Mouse (Mus musculus) kidney, embryonic 16.5 days (tissue): ENCODE measurements around the gene Gm20661. TPM values are rescaled to one million over a fixed set of nuclear protein-coding genes. Genes with fewer than 3 reads are reported as not detected.

Experiments used
- ATAC-seq: fragments of 200-750 bp; cut with Nextera tagmentation; 2 replicates; pipeline ENCODE4 v1.8.0; 2017; ENCODE audit warnings: moderate TSS enrichment; ENCODE audit not compliant: low FRiP score, low TSS enrichment
- H3K27ac ChIP-seq: fragments of 300-500 bp; sonication (generic); 2 replicates; pipeline ENCODE4 v1.5.1; 2014; ENCODE audit warnings: low read length
- H3K27me3 ChIP-seq: fragments of 300-500 bp; sonication (generic); 2 replicates; pipeline ENCODE4 v1.6.1; 2014; ENCODE audit warnings: low read length, control low read depth, mixed read lengths; ENCODE audit not compliant: insufficient read depth
- H3K36me3 ChIP-seq: fragments of 300-500 bp; sonication (generic); 2 replicates; pipeline ENCODE4 v1.6.1; 2014; ENCODE audit warnings: low read length, control low read depth, mixed read lengths; ENCODE audit not compliant: insufficient read depth
- H3K4me1 ChIP-seq: fragments of 300-500 bp; sonication (generic); 2 replicates; pipeline ENCODE4 v1.6.1; 2014; ENCODE audit warnings: low read length, control low read depth, mixed read lengths; ENCODE audit not compliant: insufficient read depth
- H3K4me2 ChIP-seq: fragments of 300-500 bp; sonication (generic); replicated peaks from 2 replicates; pipeline ENCODE4 v1.6.1; 2014; ENCODE audit warnings: low read depth, low read length
- H3K4me3 ChIP-seq: fragments of 300-500 bp; sonication (generic); 2 replicates; pipeline ENCODE4 v1.5.1; 2014; ENCODE audit warnings: mild to moderate bottlenecking, low read length
- H3K9ac ChIP-seq: fragments of 300-500 bp; sonication (generic); replicated peaks from 2 replicates; pipeline ENCODE4 v1.6.1; 2014; ENCODE audit warnings: low read length
- H3K9me3 ChIP-seq: fragments of 300-500 bp; sonication (generic); 2 replicates; pipeline ENCODE4 v1.6.1; 2016; ENCODE audit warnings: low read length, control low read depth
- WGBS: fragments of 180-500 bp; shearing (Covaris S2); extraction: QIAGEN DNeasy Blood & Tissue Kit; methylation state at CpG from one replicate; pipeline ENCODE4 v1.1.7; 2014; 5-methylcytosine and 5-hydroxymethylcytosine counted together
- polyA plus RNA-seq: library from polyadenylated mRNA; unstranded; fragments of >200 nt; fragmentation: Nextera tagmentation; extraction: Ambion mirVana; gene quantifications from 2 replicates; pipeline ENCODE4 v1.2.1, GENCODE M21; 2015

Gene Gm20661
- polyA plus RNA-seq, 1 experiment from 2014 or later: 5.3 TPM

GRCm38 (mm10) chr9:107966676-107967075 lies 16.2 kb upstream of the Gm20661 start:
- Histone ChIP-seq H3K27me3 (no peaks in the 10 kb centered on the region), H3K36me3 (peaks cover 20% of the 10 kb centered on the region), H3K9me3 (no peaks in the 10 kb centered on the region), H3K9ac (no peak overlapping the region), H3K4me3 (no peak overlapping the region), H3K4me2 (no peak overlapping the region), H3K27ac (no peak overlapping the region), H3K4me1 (no peaks in the 10 kb centered on the region)
- 85% methylated on average over 10 of the region's 10 CpGs for WGBS
- ATAC-seq: no peak

DNA sequence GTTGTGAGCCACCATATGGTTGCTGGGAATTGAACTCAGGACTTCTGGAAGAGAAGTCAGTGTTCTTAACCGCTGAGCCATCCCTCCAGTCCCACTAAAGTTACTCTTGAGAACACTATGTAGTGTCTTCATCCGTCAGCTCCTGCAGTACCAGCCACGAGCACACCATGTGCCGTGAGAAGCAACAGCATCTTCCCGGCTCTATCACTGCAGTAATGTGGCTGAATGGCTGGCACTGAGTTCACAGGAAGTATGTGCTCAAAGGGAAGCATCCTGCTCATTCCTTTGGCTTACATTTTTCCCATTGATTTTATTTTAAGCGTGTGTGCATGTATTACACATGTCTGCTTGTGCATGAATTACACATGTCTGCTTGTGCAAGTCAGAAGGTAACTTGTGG lies 15.4 kb upstream of the Gm20661 start:
- H3K9ac ChIP-seq: no peak overlapping the region
- peaks cover 22% of the 10 kb centered on the region for H3K36me3 ChIP-seq
- no peaks in the 10 kb centered on the region for H3K9me3 ChIP-seq
- no peak overlapping the region for H3K4me3 ChIP-seq
- H3K4me1 ChIP-seq: no peaks in the 10 kb centered on the region
- no peak for ATAC-seq
- no peak overlapping the region for H3K27ac ChIP-seq
- WGBS: 77% methylated on average over 6 of the region's 6 CpGs
- no peaks in the 10 kb centered on the region for H3K27me3 ChIP-seq
- H3K4me2 ChIP-seq: no peak overlapping the region

DNA sequence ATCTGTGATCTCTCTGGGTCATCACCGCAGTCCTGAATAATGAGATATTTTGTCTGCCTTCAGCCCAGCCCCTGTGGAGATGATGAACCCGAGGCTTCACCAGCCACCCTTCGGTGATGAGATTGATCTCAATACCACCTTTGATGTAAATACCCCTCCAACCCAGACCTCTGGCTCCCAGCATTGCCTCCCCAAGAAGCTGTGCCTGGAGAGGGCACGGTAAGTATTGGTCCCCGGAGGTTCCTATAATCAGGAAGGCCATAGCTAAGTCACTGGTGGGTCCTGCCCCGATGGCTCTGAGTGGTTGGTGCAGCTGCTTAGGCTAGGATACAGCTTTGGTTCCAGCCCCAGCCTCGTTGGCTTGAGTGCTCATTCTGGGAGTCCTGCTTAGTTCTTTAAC lies 14.3 kb upstream of the Gm20661 start:
- no peaks in the 10 kb centered on the region for H3K27me3 ChIP-seq
- no peak overlapping the region for H3K27ac ChIP-seq
- H3K9me3 ChIP-seq: no peaks in the 10 kb centered on the region
- no peaks in the 10 kb centered on the region for H3K4me1 ChIP-seq
- H3K4me3 ChIP-seq: no peak overlapping the region
- 89% methylated on average over 7 of the region's 7 CpGs for WGBS
- no peak overlapping the region for H3K9ac ChIP-seq
- ATAC-seq: no peak
- H3K4me2 ChIP-seq: no peak overlapping the region
- peaks cover 22% of the 10 kb centered on the region for H3K36me3 ChIP-seq

DNA sequence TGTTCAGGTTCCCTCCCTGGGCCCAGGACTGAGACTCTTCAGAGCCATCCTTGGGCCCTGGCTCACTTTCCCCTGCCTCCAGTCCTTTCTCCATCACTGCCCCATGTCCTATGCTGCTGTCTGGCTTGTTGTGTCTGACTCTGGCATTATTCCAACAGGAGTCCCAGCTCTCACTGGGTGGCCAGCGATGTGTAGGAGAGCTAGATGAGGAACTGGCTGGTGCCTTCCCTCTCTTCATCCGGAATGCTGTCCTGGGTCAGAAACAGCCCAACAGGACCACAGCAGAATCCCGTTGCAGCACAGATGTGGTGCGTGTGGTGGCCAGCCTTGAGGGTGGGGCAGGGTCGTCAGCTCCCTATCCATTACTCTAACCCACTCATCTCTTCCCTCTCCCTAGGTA lies 12.5 kb upstream of the Gm20661 start:
- Histone ChIP-seq H3K4me1 (peaks cover 3% of the 10 kb centered on the region; the same call in 1 of the 2 replicates), H3K9me3 (no peaks in the 10 kb centered on the region), H3K4me2 (no peak overlapping the region), H3K4me3 (no peak overlapping the region), H3K27ac (no peak overlapping the region), H3K27me3 (no peaks in the 10 kb centered on the region), H3K9ac (no peak overlapping the region), H3K36me3 (peaks cover 22% of the 10 kb centered on the region)
- ATAC-seq: no peak
- WGBS: 89% methylated on average over 5 of the region's 5 CpGs

- H3K36me3 ChIP-seq: peaks cover 22% of the 10 kb centered on the region
- no peak for ATAC-seq
- no peak overlapping the region for H3K4me2 ChIP-seq
- no peaks in the 10 kb centered on the region for H3K9me3 ChIP-seq
- no peak overlapping the region for H3K27ac ChIP-seq
- 72% methylated on average over 8 of the region's 8 CpGs for WGBS
- H3K9ac ChIP-seq: no peak overlapping the region
- H3K27me3 ChIP-seq: no peaks in the 10 kb centered on the region
- peaks cover 9% of the 10 kb centered on the region; the same call in 1 of the 2 replicates for H3K4me1 ChIP-seq
- H3K4me3 ChIP-seq: no peak overlapping the region
These were observed 10.9 kb upstream of the Gm20661 start for GRCm38 (mm10) chr9:107971690-107972541.

DNA sequence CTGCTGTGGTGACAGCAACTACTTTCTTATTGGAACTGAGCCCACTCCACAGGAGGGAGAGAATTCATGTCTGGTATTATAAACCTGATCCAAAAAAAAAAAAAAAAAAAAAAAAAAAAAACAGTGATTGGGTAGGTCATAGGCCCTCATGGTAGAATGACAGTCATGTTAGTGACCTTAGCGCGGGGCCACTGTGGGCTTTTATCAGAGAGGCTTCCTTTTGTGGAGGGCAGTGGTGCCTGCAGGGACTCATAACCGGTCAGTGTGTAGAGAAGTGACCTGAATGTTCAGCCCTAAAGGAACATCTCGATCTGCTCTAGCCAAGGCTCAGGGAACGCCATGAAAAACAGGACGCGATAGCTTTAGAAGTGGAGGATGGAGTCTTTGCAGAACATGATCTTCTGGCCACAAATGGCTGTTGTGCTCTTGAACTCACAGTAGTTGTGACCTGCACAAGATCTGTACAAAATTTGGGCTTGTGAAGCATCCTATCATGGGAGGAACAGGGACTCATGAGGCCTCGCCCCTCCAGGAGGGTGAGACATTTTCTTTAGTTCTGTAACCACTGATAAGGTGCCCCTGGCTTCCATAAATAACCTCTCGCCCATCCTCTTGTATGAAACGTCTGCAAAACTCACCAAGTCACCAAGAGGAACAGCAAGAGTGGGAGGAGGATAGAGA lies 8.2 kb upstream of the Gm20661 start:
- Histone ChIP-seq H3K9ac (no peak overlapping the region), H3K36me3 (peaks cover 14% of the 10 kb centered on the region; the same call in 1 of the 2 replicates), H3K27ac (peak overlapping the region; percentile 4; the same call in 1 of the 2 replicates), H3K4me2 (no peak overlapping the region), H3K4me3 (no peak overlapping the region), H3K9me3 (no peaks in the 10 kb centered on the region), H3K4me1 (peaks cover 9% of the 10 kb centered on the region; the same call in 1 of the 2 replicates), H3K27me3 (no peaks in the 10 kb centered on the region)
- no peak for ATAC-seq
- WGBS: 76% methylated on average over 10 of the region's 10 CpGs

GRCm38 (mm10) chr9:107975399-107976386 lies 7.2 kb upstream of the Gm20661 start, which contains the start of gene Uba7:
Uba7 (plus strand) TSS chr9:107975505.
- no peak; the same call in 1 of the 2 replicates for ATAC-seq
- peak within 1 kb of the TSS; percentile 63 for H3K27ac ChIP-seq

GRCm38 (mm10) chr9:107978815-107979214 lies 4.0 kb upstream of the Gm20661 start:
- Histone ChIP-seq H3K9ac (no peak overlapping the region), H3K9me3 (no peaks in the 10 kb centered on the region), H3K4me2 (no peak overlapping the region), H3K27ac (no peak overlapping the region), H3K4me3 (no peak overlapping the region), H3K4me1 (peaks cover 36% of the 10 kb centered on the region), H3K36me3 (no peaks in the 10 kb centered on the region), H3K27me3 (no peaks in the 10 kb centered on the region)
- ATAC-seq: no peak
- WGBS: 84% methylated on average over 12 of the region's 12 CpGs

More at GRCm38 (mm10) chr9:107975399-107976386, 7.2 kb upstream of the Gm20661 start, which contains the start of gene Uba7:
- Histone ChIP-seq H3K9ac (peak within 1 kb of the TSS; percentile 54; the same call in 1 of the 2 replicates), H3K4me1 (peaks cover 11% of the 10 kb centered on the region), H3K36me3 (peaks cover 11% of the 10 kb centered on the region; the same call in 1 of the 2 replicates), H3K4me2 (peak within 1 kb of the TSS; percentile 17; the same call in 1 of the 2 replicates), H3K9me3 (no peaks in the 10 kb centered on the region), H3K4me3 (no peak within 1 kb of the TSS; the same call in 1 of the 2 replicates), H3K27me3 (no peaks in the 10 kb centered on the region)
- WGBS: 69% methylated on average over 12 of the region's 12 CpGs
